Comparison of ENCODE assay signal across 13 mouse cellular contexts in genomic region chr19:47224743-47225142, GRCm38 (mm10). TPM values are rescaled to one million over a fixed set of nuclear protein-coding genes. Genes with fewer than 3 reads are reported as not detected.
DNase-seq lines count a peak whose midpoint lies in the region; ATAC-seq and TF ChIP-seq lines count a peak whose summit lies in the region.
"Had no signal": no experiment of that assay in that cellular context is flagged by ENCODE, and none has a peak within 500 bp of the region (broad histone marks: within the 10 kb centered on the region; RNA-seq: fewer than 3 reads in every experiment).

No protein-coding gene starts in this region.

- DNase-seq in cerebellum, adult 2 months, result no peak
- no peak for DNase-seq in cerebellum, adult 11 months
- peak; percentile 83 for DNase-seq in layer of hippocampus, adult 9-11 months
- DNase-seq in layer of hippocampus, postnatal 10 days (ENCODE audit: low spot score in 2 of 2), result no peak
- no peak for DNase-seq in embryonic facial prominence, embryonic 10.5 days (ENCODE audit: low spot score)
- DNase-seq in urinary bladder, postnatal 10 days (ENCODE audit: low spot score), result no peak
- DNase-seq: left cerebral cortex, postnatal 4 days had no signal

- no peak overlapping the region for H3K4me2 ChIP-seq in forebrain, embryonic 16.5 days (ENCODE audit: low read length)
- H3K4me2 ChIP-seq: forebrain, embryonic 12.5 days; intestine, embryonic 15.5 days; midbrain, embryonic 11.5 days; neural tube, embryonic 15.5 days had no signal

- no peak for TF ChIP-seq CTCF in cerebellum, adult 2 months (IDR thresholded peaks at IDR 0.05; ENCODE audit: borderline replicate concordance, insufficient read depth, low read depth, low read length)

- 87% methylated on average over 4 of the region's 4 CpGs for WGBS in cerebellum, adult 2 months
- WGBS in embryonic facial prominence, embryonic 10.5 days, result 79% methylated on average over 4 of the region's 4 CpGs
- 10% methylated on average over 4 of the region's 4 CpGs for WGBS in macrophage (ENCODE audit: missing documents)
- WGBS in forebrain, embryonic 16.5 days, result 80% methylated on average over 4 of the region's 4 CpGs

- H3K27ac ChIP-seq in cerebellum, adult 2 months (ENCODE audit: insufficient read depth, low read length), result peak overlapping the region; percentile 81
- H3K27ac ChIP-seq in embryonic facial prominence, embryonic 10.5 days (replicated peaks), result peak overlapping the region; percentile 30; the same call in 1 of the 2 replicates
- peak overlapping the region; percentile 68 for H3K27ac ChIP-seq in macrophage
- no peak overlapping the region for H3K27ac ChIP-seq in forebrain, embryonic 16.5 days (ENCODE audit: low read length)
- H3K27ac ChIP-seq: forebrain, embryonic 12.5 days; intestine, embryonic 15.5 days; neural tube, embryonic 15.5 days had no signal

- no peak overlapping the region for H3K4me3 ChIP-seq in cerebellum, adult 2 months (replicated peaks; ENCODE audit: insufficient read depth, low read depth, low read length)
- no peak overlapping the region for H3K4me3 ChIP-seq in embryonic facial prominence, embryonic 10.5 days
- H3K4me3 ChIP-seq in macrophage (ENCODE audit: inconsistent target), result no peak overlapping the region
- no peak overlapping the region for H3K4me3 ChIP-seq in forebrain, embryonic 16.5 days (replicated peaks; ENCODE audit: low read length)
- H3K4me3 ChIP-seq: forebrain, embryonic 12.5 days; intestine, embryonic 15.5 days; neural tube, embryonic 15.5 days had no signal

- no peak overlapping the region for H3K9ac ChIP-seq in forebrain, embryonic 16.5 days (replicated peaks; ENCODE audit: low read depth, low read length)
- H3K9ac ChIP-seq: forebrain, embryonic 12.5 days; intestine, embryonic 15.5 days; neural tube, embryonic 15.5 days had no signal

- no peaks in the 10 kb centered on the region for H3K79me2 ChIP-seq in macrophage (ENCODE audit: inconsistent target)

- no peaks in the 10 kb centered on the region for H3K9me3 ChIP-seq in embryonic facial prominence, embryonic 10.5 days
- no peaks in the 10 kb centered on the region for H3K9me3 ChIP-seq in forebrain, embryonic 16.5 days (ENCODE audit: control insufficient read depth, low read length)
- H3K9me3 ChIP-seq: forebrain, embryonic 12.5 days; intestine, embryonic 15.5 days; neural tube, embryonic 15.5 days had no signal

- peaks cover 79% of the 10 kb centered on the region for H3K4me1 ChIP-seq in cerebellum, adult 2 months (ENCODE audit: control insufficient read depth, insufficient read depth, low read length)
- H3K4me1 ChIP-seq in embryonic facial prominence, embryonic 10.5 days, result peaks cover 23% of the 10 kb centered on the region
- H3K4me1 ChIP-seq in forebrain, embryonic 16.5 days (replicated peaks; ENCODE audit: control insufficient read depth, insufficient read depth, low read length), result peaks cover 16% of the 10 kb centered on the region

- H3K36me3 ChIP-seq in embryonic facial prominence, embryonic 10.5 days (replicated peaks), result no peaks in the 10 kb centered on the region
- no peaks in the 10 kb centered on the region for H3K36me3 ChIP-seq in macrophage (ENCODE audit: inconsistent target)
- H3K36me3 ChIP-seq in forebrain, embryonic 16.5 days (ENCODE audit: control insufficient read depth, insufficient read depth), result no peaks in the 10 kb centered on the region
- H3K36me3 ChIP-seq: forebrain, embryonic 12.5 days; intestine, embryonic 15.5 days; neural tube, embryonic 15.5 days had no signal

- no peak for TF ChIP-seq POLR2A in cerebellum, adult 2 months (IDR thresholded peaks at IDR 0.05; ENCODE audit: borderline replicate concordance, insufficient read depth, low read length)

- ATAC-seq in forebrain, embryonic 16.5 days, result no peak
- ATAC-seq: intestine, embryonic 15.5 days had no signal

- no peaks in the 10 kb centered on the region for H3K27me3 ChIP-seq in cerebellum, adult 2 months (ENCODE audit: control insufficient read depth, insufficient read depth, low read length)
- H3K27me3 ChIP-seq in embryonic facial prominence, embryonic 10.5 days (replicated peaks; ENCODE audit: low read depth, poor library complexity, severe bottlenecking), result no peaks in the 10 kb centered on the region
- H3K27me3 ChIP-seq in forebrain, embryonic 16.5 days (replicated peaks; ENCODE audit: control insufficient read depth, insufficient read depth, low read length), result no peaks in the 10 kb centered on the region
- H3K27me3 ChIP-seq: forebrain, embryonic 12.5 days; intestine, embryonic 15.5 days; neural tube, embryonic 15.5 days had no signal

RNA-seq across cellular contexts. Expression of gene Neurl1a, which starts 46.1 kb away (rescaled TPM):
- 77.8 and 91.5 TPM in 2 replicates for polyA plus RNA-seq in cerebellum, adult 2 months (2012; rRNA removed)
- total RNA-seq in layer of hippocampus, postnatal 10 days (2021), result 100 to 1,000 TPM; 112 to 133 TPM
- polyA plus RNA-seq in embryonic facial prominence, embryonic 10.5 days (2016; fragmentation: Nextera tagmentation; extraction: Ambion mirVana), result 6.4 TPM in 2 replicates
- total RNA-seq in macrophage (2018; cell fraction: chromatin; rRNA removed), result 1 to 10 TPM in 12 of 26 experiments, under 1 TPM in 13, not detected in 1; 0.20 to 3.8 (median 0.94) TPM
- total RNA-seq in macrophage (2018; cell fraction: cytosol; rRNA removed), result under 1 TPM; 0.05 to 0.71 (median 0.28) TPM
- 1 to 10 TPM in 11 of 26 experiments, under 1 TPM in 13, not detected in 2; 0.17 to 3.7 (median 0.89) TPM for total RNA-seq in macrophage (2018; cell fraction: nucleus; rRNA removed)
- 0.17 to 0.48 TPM (median 0.21 TPM) in 3 replicates for polyA plus RNA-seq in macrophage (2018)
- 7.2 and 11.0 TPM in 2 replicates for polyA plus RNA-seq in forebrain, embryonic 16.5 days (2015; fragmentation: Nextera tagmentation; extraction: Ambion mirVana)
